Mouse (Mus musculus) megakaryocyte, embryonic 14.5 days (primary cell): ENCODE results near the gene Xylt2. TPM values are rescaled to one million over a fixed set of nuclear protein-coding genes. Genes with fewer than 3 reads are reported as not detected.
"Not testable (repeated sequence)": the region's sequence is repeated elsewhere in the genome, so short reads cannot be mapped to it uniquely, and the experiment has no call there.

Experiments
- H3K27me3 ChIP-seq: replicated peaks from 2 replicates; pipeline ENCODE3; 2012; ENCODE audit warnings: inconsistent platforms
- H3K36me3 ChIP-seq: replicated peaks from 2 replicates; pipeline ENCODE3; 2012; ENCODE audit warnings: low read length, inconsistent platforms, mixed read lengths
- H3K4me1 ChIP-seq: 2 replicates; pipeline ENCODE4 v1.6.1; 2012; ENCODE audit warnings: inconsistent platforms
- H3K4me3 ChIP-seq: replicated peaks from 2 replicates; pipeline ENCODE3; 2012; ENCODE audit warnings: moderate library complexity, mild to moderate bottlenecking, inconsistent platforms
- H3K9me3 ChIP-seq: 2 replicates; pipeline ENCODE4 v1.6.1; 2012; ENCODE audit warnings: inconsistent platforms
- FLI1 ChIP-seq: IDR thresholded peaks from 2 replicates; pipeline ENCODE4 v1.6.1; 2012; ENCODE audit warnings: low read length, inconsistent platforms, mixed read lengths
- GATA1 ChIP-seq: IDR thresholded peaks from 3 replicates; pipeline ENCODE4 v1.6.1; 2012; ENCODE audit warnings: mixed read lengths, low read length, inconsistent platforms, borderline replicate concordance
- polyA plus RNA-seq: library from polyadenylated mRNA; stranded (reverse); fragments of >175 nt; gene quantifications from 2 replicates; pipeline ENCODE4 v1.2.3, GENCODE M21; 2012; ENCODE audit warnings: low replicate concordance; ENCODE audit not compliant: insufficient read depth

Gene Xylt2
- polyA plus RNA-seq, 1 experiment, result 18.2 TPM

DNA sequence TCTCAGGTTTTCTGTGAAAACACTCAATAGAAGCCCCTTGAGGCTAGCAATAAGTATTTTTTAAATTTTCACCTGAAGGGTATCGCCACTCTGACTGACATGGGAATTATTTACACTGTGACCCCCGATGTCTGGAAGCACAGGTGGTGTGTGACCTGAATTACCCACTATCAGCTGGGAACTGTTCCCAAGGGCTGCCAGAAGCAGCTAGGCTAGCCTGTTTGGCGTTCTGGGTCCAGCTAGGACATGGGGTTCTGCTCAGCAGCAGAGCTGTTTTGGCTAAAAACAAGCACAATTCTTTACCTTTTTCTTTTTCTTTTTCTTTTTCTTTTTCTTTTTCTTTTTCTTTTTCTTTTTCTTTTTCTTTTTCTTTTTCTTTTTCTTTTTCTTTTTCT is 24.9 kb upstream of the Xylt2 start:
- Histone ChIP-seq H3K27me3 (peaks cover 27% of the 10 kb centered on the region), H3K4me3 (no peak overlapping the region), H3K36me3 (no peaks in the 10 kb centered on the region), H3K4me1 (peaks cover 3% of the 10 kb centered on the region; the same call in 1 of the 2 replicates), H3K9me3 (peaks cover 23% of the 10 kb centered on the region)
- TF ChIP-seq FLI1 (no peak), GATA1 (no peak)

DNA sequence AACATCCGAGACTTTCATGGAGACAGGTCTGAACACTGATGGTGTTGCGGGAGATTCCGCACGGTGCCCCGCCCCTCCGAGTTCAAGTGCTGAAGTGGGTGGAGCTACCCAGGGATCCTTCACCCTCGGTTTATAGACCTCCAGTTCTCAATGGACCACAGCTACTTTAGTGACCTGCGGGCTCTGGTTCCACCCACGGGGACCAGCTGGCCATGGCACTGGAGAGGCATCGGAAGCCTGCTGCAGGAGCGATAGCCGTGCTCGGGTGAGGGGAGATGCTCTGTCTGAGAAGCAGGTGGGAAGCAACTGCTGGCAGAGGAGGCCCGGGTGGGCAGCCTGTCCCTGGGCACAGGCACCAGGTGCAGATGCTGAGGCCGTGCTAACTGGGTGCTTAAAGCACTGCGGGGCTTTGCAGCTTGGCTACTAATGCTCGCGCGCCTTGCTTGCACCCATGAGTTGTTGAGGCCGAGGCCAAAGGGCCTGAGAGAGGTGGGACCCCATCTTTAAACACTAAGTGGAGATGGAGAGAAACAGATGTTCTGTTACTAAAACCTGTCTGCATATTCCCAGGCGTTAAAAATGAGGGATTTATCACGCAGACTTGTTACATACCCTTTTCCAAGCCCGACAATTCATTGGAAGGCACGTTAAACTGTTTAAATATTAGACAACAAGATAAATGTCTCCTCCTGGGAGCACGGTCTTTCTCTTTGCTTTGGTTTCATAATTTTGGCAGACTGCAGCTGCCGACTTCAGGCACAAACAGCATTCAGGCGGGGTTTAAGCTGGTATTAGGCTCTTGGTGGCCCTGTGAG is 24.3 kb upstream of the Xylt2 start:
- no peak overlapping the region for H3K4me3 ChIP-seq
- H3K36me3 ChIP-seq, result no peaks in the 10 kb centered on the region
- H3K9me3 ChIP-seq, result peaks cover 23% of the 10 kb centered on the region
- no peak for TF ChIP-seq GATA1
- TF ChIP-seq FLI1, result no peak
- peaks cover 3% of the 10 kb centered on the region; the same call in 1 of the 2 replicates for H3K4me1 ChIP-seq
- peaks cover 29% of the 10 kb centered on the region for H3K27me3 ChIP-seq

DNA sequence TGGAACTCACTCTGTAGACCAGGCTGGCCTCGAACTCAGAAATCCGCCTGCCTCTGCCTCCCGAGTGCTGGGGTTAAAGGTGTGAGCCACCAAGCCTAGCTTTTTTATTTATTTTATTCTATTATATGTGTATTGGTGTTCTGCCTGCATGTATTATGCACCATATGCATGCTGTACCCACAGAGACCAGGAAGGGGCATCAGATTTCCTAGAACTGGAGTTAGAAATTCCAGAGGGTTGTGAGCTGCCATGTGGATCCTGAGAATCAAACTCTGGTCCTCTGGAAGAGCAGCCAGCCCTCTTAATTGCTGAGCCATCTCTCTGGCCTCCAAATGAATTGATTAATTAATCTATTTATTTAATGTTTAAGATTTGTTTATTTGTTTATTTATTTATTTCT is 22.1 kb upstream of the Xylt2 start:
- Histone ChIP-seq H3K9me3 (peaks cover 7% of the 10 kb centered on the region), H3K4me3 (no peak overlapping the region), H3K4me1 (peaks cover 14% of the 10 kb centered on the region; the same call in 1 of the 2 replicates), H3K36me3 (no peaks in the 10 kb centered on the region), H3K27me3 (peaks cover 26% of the 10 kb centered on the region)
- TF ChIP-seq FLI1 (no peak), GATA1 (no peak)

DNA sequence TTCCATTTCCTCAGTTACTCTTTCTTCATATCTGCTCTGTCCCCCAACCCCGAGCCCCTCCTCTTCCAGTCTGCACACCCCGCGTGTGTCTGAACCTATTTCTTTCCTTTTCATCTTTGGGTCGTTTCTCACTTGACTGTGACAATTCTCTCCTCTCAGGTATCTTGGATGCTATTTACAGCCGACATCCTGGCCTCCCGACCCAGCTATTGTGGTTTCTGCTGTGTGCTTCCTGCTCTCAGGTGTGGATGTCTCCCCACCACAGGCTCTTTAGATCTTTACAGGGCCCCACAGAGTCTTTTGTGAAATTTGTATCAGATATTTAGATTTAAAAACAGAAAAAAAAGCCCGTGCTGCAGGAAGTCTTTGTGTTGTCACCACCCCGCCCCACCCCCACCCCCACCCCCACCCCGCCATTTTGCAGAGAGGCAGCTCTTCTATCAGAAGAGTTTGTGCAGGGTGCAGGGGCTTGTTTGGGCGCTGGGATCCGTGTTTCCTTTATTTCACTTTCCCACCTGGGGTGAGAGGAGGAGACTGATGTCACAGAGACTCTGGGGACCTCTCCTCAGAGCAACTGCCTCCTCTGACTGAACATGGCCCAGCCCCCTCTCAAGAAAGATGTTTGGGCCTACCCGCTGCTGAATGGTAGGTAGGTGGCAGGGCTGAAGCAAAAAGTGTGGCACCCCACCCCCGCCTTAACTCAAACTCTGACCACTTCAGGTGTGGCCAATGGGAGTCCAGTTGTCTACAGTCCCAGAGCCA is 20.6 kb upstream of the Xylt2 start:
- TF ChIP-seq FLI1 (no peak), GATA1 (no peak)
- Histone ChIP-seq H3K9me3 (peaks cover 6% of the 10 kb centered on the region), H3K27me3 (peaks cover 25% of the 10 kb centered on the region), H3K4me3 (no peak overlapping the region), H3K4me1 (peaks cover 14% of the 10 kb centered on the region; the same call in 1 of the 2 replicates), H3K36me3 (no peaks in the 10 kb centered on the region)

DNA sequence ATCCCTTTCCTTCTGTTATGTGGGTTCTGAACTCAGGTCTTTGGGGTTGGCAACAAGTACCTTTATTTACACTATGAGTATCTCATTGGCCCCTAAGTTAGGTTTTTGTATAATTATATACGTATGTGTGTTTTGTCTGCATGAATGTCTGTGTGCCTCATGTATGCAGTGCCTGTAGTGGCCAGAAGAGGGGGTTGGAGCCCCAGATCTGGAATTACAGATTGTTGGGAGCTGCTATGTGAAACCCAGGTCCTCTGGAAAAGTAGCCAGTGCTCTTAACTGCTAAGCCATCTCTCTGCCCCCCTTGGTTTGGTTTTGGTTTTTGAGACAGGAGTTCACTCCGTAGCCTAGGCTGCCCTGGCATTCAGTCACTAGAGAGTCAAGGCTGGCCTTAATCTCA is 19.8 kb upstream of the Xylt2 start:
- H3K4me1 ChIP-seq, result peaks cover 14% of the 10 kb centered on the region; the same call in 1 of the 2 replicates
- H3K4me3 ChIP-seq, result no peak overlapping the region
- H3K36me3 ChIP-seq, result no peaks in the 10 kb centered on the region
- peaks cover 22% of the 10 kb centered on the region for H3K27me3 ChIP-seq
- TF ChIP-seq GATA1 (no peak), FLI1 (no peak)
- H3K9me3 ChIP-seq, result peaks cover 6% of the 10 kb centered on the region

DNA sequence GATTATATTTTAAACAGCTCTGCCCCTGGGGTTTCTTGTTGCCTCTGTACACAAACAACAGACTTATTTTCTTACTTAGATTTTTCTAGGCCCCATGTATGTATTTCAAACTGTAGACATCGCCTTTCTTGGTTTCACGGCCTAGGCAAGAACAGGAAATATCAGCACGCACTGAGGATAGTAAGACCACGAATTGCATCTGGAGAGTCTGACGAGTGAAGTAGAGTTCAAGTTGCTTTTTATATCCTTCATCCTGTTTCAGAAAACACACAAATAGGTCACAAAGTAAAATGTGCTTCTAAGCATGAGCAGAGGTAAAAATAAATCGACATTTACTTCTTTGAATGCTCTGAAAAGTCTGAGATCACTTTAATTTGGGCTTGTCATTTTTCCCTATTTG is 18.2 kb upstream of the Xylt2 start:
- peaks cover 6% of the 10 kb centered on the region for H3K9me3 ChIP-seq
- H3K4me1 ChIP-seq, result peaks cover 14% of the 10 kb centered on the region; the same call in 1 of the 2 replicates
- no peaks in the 10 kb centered on the region for H3K36me3 ChIP-seq
- H3K4me3 ChIP-seq, result no peak overlapping the region
- no peak for TF ChIP-seq FLI1
- no peak for TF ChIP-seq GATA1
- H3K27me3 ChIP-seq, result peaks cover 11% of the 10 kb centered on the region

DNA sequence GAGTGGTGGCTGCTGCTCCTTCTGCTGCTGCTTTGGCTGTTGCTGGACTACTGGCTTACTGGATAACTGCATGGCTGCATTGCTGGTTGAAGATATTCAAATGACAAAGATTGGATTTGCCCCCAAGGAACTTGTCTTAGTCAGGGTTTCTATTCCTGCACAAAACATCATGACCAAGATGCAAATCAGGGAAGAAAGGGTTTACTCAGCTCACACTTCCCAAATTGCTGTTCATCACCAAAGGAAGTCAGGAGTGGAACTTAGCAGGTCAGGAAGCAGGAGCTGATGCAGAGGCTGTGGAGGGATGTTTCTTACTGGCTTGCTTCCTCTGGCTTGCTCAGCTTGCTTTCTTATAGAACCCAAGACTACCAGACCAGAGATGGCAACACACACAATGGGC is 15.2 kb upstream of the Xylt2 start:
- not testable (repeated sequence) for H3K36me3 ChIP-seq, H3K4me3 ChIP-seq, H3K9me3 ChIP-seq
- H3K27me3 ChIP-seq, result peaks cover 14% of the 10 kb centered on the region
- peaks cover 15% of the 10 kb centered on the region for H3K4me1 ChIP-seq

DNA sequence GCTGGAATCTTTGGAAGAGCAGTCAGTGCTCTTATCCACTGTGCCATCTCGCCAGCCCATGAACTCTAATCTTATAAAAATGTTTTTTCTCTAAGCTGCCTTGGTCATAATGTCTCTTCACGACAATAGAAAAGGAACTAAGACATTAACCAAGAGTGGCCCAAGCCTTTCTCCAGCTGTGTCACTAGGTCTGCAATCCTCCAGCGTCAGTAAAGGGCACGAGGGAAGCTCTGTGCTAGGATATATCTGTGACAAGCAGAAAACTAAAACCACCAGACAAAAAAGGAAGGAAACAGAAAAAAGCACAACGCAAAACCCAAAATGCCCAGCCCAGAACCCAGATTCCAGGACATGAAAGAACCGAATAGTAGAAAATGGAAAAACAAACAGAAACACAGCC is 9.9 kb upstream of the Xylt2 start:
- Histone ChIP-seq H3K9me3 (peaks cover 8% of the 10 kb centered on the region), H3K36me3 (no peaks in the 10 kb centered on the region)

DNA sequence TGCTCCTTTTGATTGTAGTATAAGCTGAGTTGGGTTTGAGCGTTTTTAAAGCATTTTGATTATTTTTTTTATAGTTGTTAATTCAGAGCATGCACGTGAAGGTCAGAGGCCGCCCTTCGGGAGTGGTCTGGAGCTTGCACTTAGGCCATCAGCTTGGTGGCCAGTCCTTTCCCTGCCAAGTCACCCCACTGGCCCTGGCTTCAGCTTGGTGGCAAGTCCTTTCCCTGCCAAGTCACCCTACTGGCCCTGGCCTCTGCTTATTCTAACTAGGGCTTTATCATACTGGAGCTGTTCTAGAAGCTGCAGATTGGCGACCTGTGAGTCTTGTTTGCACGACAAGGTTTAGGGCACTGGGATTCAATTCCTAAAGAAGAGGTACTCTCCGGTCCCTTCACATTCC is 5.1 kb upstream of the Xylt2 start:
- peaks cover 2% of the 10 kb centered on the region for H3K27me3 ChIP-seq
- no peaks in the 10 kb centered on the region for H3K36me3 ChIP-seq
- TF ChIP-seq GATA1 (no peak), FLI1 (no peak)
- peaks cover 58% of the 10 kb centered on the region for H3K4me1 ChIP-seq
- peak overlapping the region; percentile 62 for H3K4me3 ChIP-seq
- peaks cover 6% of the 10 kb centered on the region for H3K9me3 ChIP-seq

More for the DNA sequence above, 9.9 kb upstream of the Xylt2 start:
- Histone ChIP-seq H3K4me3 (no peak overlapping the region), H3K4me1 (peaks cover 42% of the 10 kb centered on the region), H3K27me3 (peaks cover 5% of the 10 kb centered on the region)
- TF ChIP-seq GATA1 (no peak), FLI1 (no peak)

DNA sequence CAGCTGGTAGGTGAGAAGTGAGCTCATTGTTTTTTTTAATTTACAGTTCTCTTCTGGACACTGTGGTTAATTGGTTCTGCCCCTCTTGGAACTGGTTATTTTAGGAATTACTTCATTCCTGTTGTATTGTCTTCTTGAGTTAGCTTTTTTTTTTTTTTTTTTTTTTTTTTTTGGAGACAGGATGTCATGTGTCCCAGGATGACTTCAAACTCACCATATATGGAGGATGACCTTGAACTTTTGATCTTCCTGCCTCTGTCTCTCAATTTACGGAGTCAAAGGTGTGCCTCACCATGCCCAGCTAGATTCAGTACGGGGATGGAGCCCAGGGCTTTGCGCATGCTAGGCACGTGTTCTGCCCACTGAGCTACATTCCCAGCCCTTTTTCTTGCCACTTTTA is 4.3 kb upstream of the Xylt2 start:
- peaks cover 57% of the 10 kb centered on the region for H3K4me1 ChIP-seq
- H3K4me3 ChIP-seq, result peak overlapping the region; percentile 62
- peaks cover 6% of the 10 kb centered on the region for H3K9me3 ChIP-seq
- no peaks in the 10 kb centered on the region for H3K36me3 ChIP-seq
- peaks cover 2% of the 10 kb centered on the region for H3K27me3 ChIP-seq
- TF ChIP-seq FLI1, result no peak
- no peak for TF ChIP-seq GATA1
